Mouse (Mus musculus): ENCODE measurements at regions not wholly inside any gene's neighbourhood (a gene's known extent, or its start where the extent isn't known, plus 50 kb on each side); places are given as distances from the start of the nearest gene placed in this dataset.

DNA sequence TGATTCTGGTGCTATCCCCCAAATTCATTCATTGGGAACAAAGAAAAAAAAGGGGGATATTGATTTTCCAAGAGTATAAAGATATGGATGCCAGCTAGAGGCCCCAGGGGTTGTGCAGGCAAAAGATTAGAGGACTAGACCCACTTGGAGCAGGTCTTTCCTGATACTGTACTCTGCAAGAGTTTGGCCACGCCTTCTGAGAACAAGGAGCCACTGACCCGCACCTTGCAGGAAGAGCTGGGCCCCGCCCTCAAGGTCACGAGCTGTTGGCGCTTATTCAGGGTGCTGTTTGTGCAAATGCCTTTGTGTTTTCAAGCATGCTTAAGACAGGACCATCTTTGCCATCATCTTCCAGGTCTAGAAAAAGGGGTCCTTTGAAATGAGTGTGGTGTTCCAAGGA is 54.5 kb upstream of the Slc7a1 start:
- DNase-seq (ENCODE audit: low spot score) (no peak), ATAC-seq (ENCODE audit: low FRiP score, low read depth) (no peak)
- Histone ChIP-seq H3K4me1 (ENCODE audit: control insufficient read depth, insufficient read depth, low read length) (no peaks in the 10 kb centered on the region), H3K4me2 (replicated peaks; ENCODE audit: low read depth, low read length, severe bottlenecking) (no peak overlapping the region), H3K36me3 (ENCODE audit: control insufficient read depth, insufficient read depth, low read length) (no peaks in the 10 kb centered on the region), H3K9ac (ENCODE audit: low read depth, low read length, severe bottlenecking) (no peak overlapping the region), H3K4me3 (replicated peaks; ENCODE audit: low read length) (no peak overlapping the region), H3K27ac (replicated peaks; ENCODE audit: low read depth, low read length) (no peak overlapping the region), H3K9me3 (ENCODE audit: control insufficient read depth, low read length) (no peaks in the 10 kb centered on the region; the same call in 1 of the 2 replicates), H3K27me3 (ENCODE audit: control insufficient read depth, insufficient read depth, low read length) (no peaks in the 10 kb centered on the region)
- 78% methylated on average over 5 of the region's 5 CpGs for WGBS
- no peak for TF ChIP-seq POLR2A (IDR thresholded peaks at IDR 0.05; ENCODE audit: borderline replicate concordance, extremely low read depth, insufficient read depth, insufficient read length)

DNA sequence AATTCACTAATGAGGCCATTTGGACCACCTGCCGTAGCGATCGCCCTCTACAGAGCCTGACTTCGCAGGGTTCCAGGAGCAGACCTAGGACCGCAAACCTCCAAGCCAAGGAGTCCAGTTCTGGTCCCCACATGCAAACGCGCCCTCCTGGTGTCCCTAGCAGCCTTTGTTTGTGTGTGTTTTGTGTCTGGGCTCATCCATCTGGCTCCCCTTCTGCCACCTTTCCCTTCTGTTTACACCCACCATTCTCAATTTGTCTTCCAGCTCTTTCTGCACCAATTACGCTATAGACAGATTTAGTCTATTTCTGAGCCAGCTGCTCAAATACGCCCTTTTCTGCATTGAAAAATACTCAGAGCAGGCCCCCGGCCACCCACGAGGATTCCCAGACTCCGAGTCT is 54.1 kb upstream of the Slc7a1 start:
- Histone ChIP-seq H3K4me2 (replicated peaks; ENCODE audit: low read depth, low read length, severe bottlenecking) (no peak overlapping the region), H3K27ac (replicated peaks; ENCODE audit: low read depth, low read length) (no peak overlapping the region), H3K4me3 (replicated peaks; ENCODE audit: low read length) (no peak overlapping the region), H3K9me3 (ENCODE audit: control insufficient read depth, low read length) (no peaks in the 10 kb centered on the region; the same call in 1 of the 2 replicates), H3K27me3 (ENCODE audit: control insufficient read depth, insufficient read depth, low read length) (no peaks in the 10 kb centered on the region), H3K4me1 (ENCODE audit: control insufficient read depth, insufficient read depth, low read length) (no peaks in the 10 kb centered on the region), H3K9ac (ENCODE audit: low read depth, low read length, severe bottlenecking) (no peak overlapping the region), H3K36me3 (ENCODE audit: control insufficient read depth, insufficient read depth, low read length) (no peaks in the 10 kb centered on the region)
- no peak for ATAC-seq (ENCODE audit: low FRiP score, low read depth)
- 72% methylated on average over 12 of the region's 12 CpGs for WGBS
- no peak for TF ChIP-seq POLR2A (IDR thresholded peaks at IDR 0.05; ENCODE audit: borderline replicate concordance, extremely low read depth, insufficient read depth, insufficient read length)
- no peak for DNase-seq (ENCODE audit: low spot score)

DNA sequence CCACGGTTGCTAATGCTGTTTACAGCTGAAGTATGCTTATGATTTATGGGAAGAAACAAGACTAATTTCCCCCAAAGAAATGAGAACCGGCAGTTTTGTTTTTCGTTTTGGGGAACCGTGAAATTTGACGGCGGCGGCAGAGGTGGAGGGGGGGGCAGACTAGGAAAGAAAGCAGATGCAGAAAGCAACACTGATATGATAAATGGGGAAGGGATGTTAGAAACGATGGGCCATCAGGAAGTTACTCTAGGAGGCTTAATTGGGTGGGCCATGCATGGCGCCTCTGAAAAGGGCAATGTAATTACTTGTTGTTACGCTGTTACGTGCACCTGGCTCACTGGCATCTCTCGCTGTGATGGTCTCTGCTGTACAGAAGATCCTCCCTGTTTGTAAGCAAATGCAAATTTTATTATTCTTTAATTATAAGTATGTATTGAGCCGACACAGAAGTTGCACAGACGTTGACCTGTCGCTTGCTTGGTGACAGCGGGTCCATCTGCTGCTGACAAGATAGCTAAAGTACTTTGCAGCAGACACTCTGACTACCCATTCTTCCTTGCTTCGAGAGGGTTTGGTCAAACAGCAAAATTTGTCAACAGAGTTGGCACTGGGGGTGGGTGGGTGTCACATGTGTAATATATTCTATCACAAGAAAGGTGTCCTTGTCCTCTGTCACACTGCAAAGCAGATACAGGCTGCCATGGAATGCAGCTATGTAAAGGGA is 53.4 kb upstream of the Slc7a1 start:
- no peaks in the 10 kb centered on the region for H3K4me1 ChIP-seq (ENCODE audit: control insufficient read depth, insufficient read depth, low read length)
- 61% methylated on average over 17 of the region's 17 CpGs for WGBS
- ATAC-seq (ENCODE audit: low FRiP score, low read depth), result no peak

DNA sequence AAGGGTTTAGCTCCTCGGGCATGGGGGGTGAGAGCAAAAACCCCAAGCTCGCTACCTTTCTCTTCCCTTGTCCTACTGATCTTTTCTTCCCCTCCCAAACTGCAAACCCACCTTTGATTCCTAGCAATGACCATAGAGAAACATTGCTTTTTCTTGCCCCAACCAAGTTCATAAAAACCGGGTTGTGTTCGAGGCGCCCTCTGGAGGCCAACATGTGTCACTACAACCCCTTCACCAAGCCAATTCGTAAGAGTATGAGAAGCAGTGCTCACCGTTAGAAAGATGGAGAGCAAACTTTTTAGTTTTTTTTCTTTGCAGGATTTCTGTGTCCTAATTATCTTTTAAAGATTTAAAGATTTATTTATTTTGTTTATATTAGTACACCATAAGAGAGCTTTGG is 52.1 kb upstream of the Slc7a1 start:
- WGBS, result 40% methylated on average over 7 of the region's 7 CpGs
- no peaks in the 10 kb centered on the region for H3K27me3 ChIP-seq (ENCODE audit: control insufficient read depth, insufficient read depth, low read length)
- ATAC-seq (ENCODE audit: low FRiP score, low read depth) (no peak), DNase-seq (ENCODE audit: low spot score) (peak; percentile 17)
- TF ChIP-seq POLR2A (IDR thresholded peaks at IDR 0.05; ENCODE audit: borderline replicate concordance, extremely low read depth, insufficient read depth, insufficient read length), result no peak
- no peaks in the 10 kb centered on the region for H3K4me1 ChIP-seq (ENCODE audit: control insufficient read depth, insufficient read depth, low read length)
- no peaks in the 10 kb centered on the region for H3K9me3 ChIP-seq (ENCODE audit: control insufficient read depth, low read length)
- no peak overlapping the region for H3K4me2 ChIP-seq (replicated peaks; ENCODE audit: low read depth, low read length, severe bottlenecking)
- H3K27ac ChIP-seq (replicated peaks; ENCODE audit: low read depth, low read length), result no peak overlapping the region
- no peak overlapping the region for H3K4me3 ChIP-seq (replicated peaks; ENCODE audit: low read length)
- no peak overlapping the region for H3K9ac ChIP-seq (ENCODE audit: low read depth, low read length, severe bottlenecking)
- no peaks in the 10 kb centered on the region for H3K36me3 ChIP-seq (ENCODE audit: control insufficient read depth, insufficient read depth, low read length)

More for the DNA sequence above, 53.4 kb upstream of the Slc7a1 start:
- no peak for DNase-seq (ENCODE audit: low spot score)
- no peak overlapping the region for H3K27ac ChIP-seq (replicated peaks; ENCODE audit: low read depth, low read length)
- no peak for TF ChIP-seq POLR2A (IDR thresholded peaks at IDR 0.05; ENCODE audit: borderline replicate concordance, extremely low read depth, insufficient read depth, insufficient read length)
- H3K4me2 ChIP-seq (replicated peaks; ENCODE audit: low read depth, low read length, severe bottlenecking), result no peak overlapping the region
- H3K4me3 ChIP-seq (replicated peaks; ENCODE audit: low read length), result no peak overlapping the region
- H3K9ac ChIP-seq (ENCODE audit: low read depth, low read length, severe bottlenecking), result no peak overlapping the region
- no peaks in the 10 kb centered on the region; the same call in 1 of the 2 replicates for H3K9me3 ChIP-seq (ENCODE audit: control insufficient read depth, low read length)
- no peaks in the 10 kb centered on the region for H3K36me3 ChIP-seq (ENCODE audit: control insufficient read depth, insufficient read depth, low read length)
- H3K27me3 ChIP-seq (ENCODE audit: control insufficient read depth, insufficient read depth, low read length), result no peaks in the 10 kb centered on the region

DNA sequence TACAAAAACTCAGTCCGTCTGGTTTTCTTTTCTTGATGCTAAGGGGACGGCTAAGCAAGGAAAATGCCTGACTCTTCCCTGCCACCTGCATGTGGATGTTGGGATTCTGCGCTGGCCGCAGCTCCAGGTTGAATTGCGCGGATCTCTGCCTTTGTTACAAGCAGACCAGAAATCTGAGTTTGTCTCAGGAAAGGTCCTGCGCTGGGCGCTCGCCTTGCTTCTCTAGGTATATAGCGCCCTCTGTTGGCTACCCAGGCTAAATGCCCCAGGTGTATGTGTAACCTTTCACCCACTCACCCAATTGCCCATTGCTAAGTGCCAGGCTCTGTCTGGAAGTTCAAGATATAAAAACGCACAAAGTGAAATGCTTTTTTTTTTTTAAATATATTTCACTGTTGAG is 51.2 kb upstream of the Slc7a1 start:
- H3K27me3 ChIP-seq (ENCODE audit: control insufficient read depth, insufficient read depth, low read length), result no peaks in the 10 kb centered on the region
- 39% methylated on average over 11 of the region's 11 CpGs for WGBS
- H3K9me3 ChIP-seq (ENCODE audit: control insufficient read depth, low read length), result no peaks in the 10 kb centered on the region
- no peak overlapping the region for H3K27ac ChIP-seq (replicated peaks; ENCODE audit: low read depth, low read length)
- H3K4me3 ChIP-seq (replicated peaks; ENCODE audit: low read length), result no peak overlapping the region
- DNase-seq (ENCODE audit: low spot score) (peak; percentile 59), ATAC-seq (ENCODE audit: low FRiP score, low read depth) (0 out of 2 replicates have a peak, but pooled peaks have one; percentile 12)
- no peak overlapping the region for H3K9ac ChIP-seq (ENCODE audit: low read depth, low read length, severe bottlenecking)
- no peaks in the 10 kb centered on the region for H3K36me3 ChIP-seq (ENCODE audit: control insufficient read depth, insufficient read depth, low read length)
- no peak overlapping the region for H3K4me2 ChIP-seq (replicated peaks; ENCODE audit: low read depth, low read length, severe bottlenecking)
- TF ChIP-seq POLR2A (IDR thresholded peaks at IDR 0.05; ENCODE audit: borderline replicate concordance, extremely low read depth, insufficient read depth, insufficient read length), result no peak
- no peaks in the 10 kb centered on the region for H3K4me1 ChIP-seq (ENCODE audit: control insufficient read depth, insufficient read depth, low read length)

All from limb, embryonic 14.5 days (tissue).